Mouse (Mus musculus) 416B (cell line): Measurements from ENCODE around the gene Depdc1b.

Experiments used
- DNase-seq: peaks from one replicate; pipeline ENCODE4 v3.0.0; 2011; ENCODE audit warnings: low read depth

Gene Depdc1b

DNA sequence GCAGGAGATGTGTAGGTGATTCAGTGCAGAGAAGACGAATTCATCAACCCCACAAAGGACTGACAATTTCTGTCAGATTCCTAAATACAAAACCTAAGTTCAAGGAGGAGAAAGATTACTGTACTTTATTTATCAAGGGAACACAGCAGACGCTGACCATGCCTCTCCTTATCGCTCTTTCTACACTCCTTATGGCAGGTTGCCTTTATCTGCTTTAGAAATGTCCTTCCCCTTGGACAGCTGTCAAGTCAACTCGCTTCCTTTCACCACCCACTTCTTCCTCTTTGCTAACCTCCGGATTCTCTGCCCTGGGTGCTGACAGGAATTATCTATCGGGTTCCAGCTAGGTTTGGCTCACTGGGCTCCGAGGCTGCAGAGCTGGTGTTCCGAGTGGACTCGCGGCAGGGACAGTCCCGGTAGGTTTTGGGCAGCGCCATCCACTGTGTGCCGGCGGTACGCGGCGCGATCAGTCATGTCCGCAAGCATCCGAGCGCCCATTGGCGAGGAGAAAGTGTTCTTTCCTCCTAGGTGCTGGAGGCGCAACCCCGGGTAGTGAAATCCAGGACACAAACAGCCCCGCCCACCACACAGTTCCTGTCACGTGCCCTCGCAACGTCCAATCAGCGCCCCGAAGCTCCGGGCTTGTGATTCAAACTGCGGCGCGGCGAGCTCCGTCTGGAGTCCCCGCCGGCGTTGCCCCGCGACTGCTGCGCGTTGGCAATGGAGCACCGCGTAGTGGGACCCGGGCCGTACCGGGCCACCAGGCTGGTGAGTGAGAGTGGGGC lies at the start of gene Depdc1b:
Gene Depdc1b, plus strand, starts transcription at position 631 of the 785 bp plus-strand sequence.
- DNase-seq, result peak; percentile 99

DNA sequence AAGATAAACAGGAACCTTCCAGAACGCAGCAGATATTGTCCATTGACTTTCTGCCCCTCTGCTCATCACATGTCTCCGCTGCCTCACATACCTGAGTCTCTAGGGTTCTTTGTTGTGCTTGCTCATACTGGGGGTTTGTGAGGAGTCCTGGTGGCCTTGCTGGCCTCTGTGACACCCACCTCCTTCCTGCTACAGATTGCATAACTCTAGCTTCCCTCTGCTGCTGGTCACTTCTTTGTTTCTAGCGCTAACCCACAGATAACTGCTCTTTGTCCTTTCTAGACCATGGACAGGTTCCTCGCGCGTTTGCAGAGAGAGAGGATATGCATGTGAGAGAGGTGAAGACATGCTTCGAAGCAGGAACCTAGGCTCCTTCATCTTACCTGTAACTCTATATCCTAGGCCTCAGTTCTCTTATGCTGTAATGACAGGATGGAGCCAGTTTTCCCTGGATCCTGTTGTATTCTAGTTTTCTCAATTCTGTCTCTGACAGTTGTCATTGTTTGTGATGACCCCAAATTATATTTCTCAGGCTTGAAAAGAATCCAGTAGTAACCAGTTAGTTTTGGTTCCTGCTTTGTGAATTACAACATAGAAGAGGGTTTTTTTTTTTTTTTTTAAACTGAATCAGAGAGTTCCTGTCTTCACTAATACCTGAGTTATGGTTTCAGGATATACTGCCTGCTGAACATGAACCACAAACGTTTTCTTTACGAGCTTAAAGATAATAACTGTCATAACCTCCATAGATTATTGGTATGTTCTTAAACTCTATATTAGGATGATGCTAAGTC lies 48.1 kb upstream of the Depdc1b start:
- DNase-seq, result peak; percentile 63

DNA sequence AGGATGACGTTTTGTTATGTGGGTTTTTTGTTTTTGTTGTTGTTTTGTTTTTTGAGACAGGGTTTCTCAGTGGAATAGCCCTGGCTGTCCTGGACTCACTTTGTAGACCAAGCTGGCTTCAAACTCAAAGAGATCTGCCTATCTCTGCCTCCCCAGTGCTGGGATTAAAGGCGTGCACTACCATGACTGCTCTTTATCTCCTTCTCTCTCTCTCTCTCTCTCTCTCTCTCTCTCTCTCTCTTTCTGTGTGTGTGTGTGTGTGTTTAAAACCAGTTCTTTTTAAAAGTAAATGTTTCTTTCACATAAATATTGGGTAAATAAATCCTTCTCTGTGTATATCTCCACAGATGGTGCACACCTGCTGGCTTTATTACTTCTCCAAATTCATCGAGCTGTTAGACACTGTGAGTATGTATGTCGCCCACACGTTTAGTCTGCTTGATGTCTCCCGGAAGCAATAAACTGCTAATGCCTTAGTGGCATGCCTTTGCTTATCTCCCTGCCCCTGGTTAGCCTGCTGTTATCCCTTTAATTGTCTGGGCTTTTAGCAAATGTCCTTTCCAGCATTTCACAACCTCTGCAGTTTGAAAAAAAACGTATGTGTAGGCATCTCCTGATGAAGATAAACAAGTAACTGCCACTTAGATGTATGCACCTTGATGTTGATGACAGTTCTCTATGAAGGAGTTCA lies 44.5 kb upstream of the Depdc1b start:
- no peak for DNase-seq

DNA sequence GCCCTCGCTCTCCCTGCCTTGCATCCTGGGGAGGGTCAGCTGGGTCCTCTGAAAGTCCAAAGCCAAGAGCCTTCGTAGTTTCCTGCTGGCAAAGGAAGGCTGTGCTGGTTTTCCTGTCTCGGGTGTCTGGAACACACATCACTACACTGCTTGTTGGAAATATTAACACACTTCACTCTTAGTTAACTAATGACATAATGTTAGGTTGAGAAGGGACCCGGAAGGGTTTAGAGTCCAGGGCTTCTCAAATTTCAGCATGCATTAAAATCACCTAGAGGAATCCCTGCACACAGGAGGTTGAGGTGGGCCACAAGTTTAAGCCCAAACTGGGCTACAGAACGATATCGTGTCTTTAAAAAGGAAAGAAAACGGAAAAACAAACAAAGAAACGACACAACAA lies 43.8 kb upstream of the Depdc1b start:
- no peak for DNase-seq

DNA sequence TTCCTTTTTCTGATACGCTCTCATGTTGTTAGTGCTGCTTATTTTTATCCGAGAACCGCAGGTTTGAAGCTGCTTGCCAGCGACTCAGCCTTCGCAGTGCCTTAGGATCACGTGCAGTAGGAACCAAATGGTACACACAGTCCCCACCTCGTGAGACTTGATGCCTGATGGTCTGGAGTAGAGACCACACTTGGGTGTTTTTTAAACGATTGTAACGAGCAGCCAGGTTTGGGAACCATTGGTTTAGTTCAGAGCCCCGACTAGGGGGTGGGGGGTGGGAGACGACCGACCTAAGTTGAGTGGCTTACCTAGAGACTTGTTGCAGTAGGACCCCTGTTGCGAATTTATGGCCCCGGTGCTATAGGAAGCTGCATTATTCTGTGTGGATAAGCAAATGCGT lies 43.1 kb upstream of the Depdc1b start:
- no peak for DNase-seq

DNA sequence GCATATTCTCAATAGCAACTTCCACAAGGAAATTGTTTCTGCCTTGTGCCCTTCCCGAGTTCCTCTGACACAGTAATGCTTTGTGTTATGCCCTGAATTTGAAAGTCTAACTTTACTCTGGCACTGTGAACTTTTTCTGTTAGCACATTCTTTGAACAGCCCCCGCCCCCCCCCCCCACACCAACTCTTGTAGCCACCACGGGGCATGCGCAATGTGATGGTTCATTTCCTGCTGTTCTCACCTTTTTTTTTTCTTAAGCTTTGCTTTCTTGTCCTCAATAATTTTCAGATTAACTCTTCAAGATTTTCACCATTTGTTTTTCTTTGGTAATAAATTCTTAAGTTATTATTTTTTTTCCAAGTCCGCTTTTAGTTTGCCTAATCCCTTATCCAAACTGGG lies 42.7 kb upstream of the Depdc1b start:
- DNase-seq, result peak; percentile 17

DNA sequence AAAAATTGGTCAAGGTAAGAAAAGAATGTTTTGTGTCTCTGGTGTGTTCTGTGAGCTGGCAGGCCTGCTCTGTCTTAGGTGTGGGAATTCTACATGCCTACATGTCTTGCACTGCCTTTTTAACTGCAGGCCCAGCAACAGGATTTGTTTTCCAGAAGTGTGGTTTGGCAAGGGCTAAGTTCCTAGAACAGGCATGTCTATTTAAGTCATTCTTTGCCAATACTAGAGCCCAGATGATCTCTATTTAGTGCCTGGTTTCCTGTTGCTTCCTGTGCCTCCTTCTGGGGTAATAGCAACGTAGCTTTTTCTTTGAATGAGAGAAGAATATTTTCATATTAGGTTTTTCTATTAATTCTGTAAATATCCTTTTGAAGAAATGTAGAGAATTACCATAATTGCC lies 39.6 kb upstream of the Depdc1b start:
- DNase-seq, result peak; percentile 75

DNA sequence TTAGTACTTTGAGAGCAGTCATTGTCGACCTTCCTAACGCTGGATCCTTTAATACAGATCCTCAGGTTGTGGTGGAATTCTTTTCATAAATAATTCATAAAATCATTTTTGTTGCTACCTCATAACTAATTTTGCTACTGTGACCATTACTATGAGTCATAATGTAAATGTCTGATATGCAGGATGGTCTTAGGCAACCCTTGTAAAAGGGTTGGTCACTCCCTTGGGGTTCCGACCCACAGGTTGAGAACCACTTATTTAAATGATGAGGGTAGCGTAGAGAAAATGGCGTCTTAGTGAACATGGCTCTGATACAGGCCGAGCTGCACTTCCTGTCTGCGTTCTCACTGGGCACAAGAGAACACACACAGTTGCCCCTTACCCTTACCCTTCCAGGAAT lies 38.8 kb upstream of the Depdc1b start:
- DNase-seq, result peak; percentile 62

DNA sequence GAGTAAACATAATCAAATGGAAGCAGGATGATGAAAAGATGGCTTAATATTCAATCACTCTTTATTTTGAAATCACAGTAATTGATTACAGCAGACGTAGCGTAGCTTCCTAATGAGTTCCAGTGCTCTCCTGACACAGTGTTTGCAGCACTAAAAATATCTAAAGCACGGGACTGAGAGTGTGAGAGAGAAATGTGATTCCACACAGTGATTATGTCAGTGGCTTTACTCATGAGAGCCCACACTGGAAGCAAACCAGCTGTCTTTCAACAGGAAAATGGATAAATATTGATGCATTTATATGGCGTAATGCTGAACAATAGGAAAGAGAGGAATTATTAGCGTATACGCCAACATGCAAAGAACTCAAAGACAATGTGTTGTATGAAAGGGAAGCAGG lies 37.5 kb upstream of the Depdc1b start:
- DNase-seq, result no peak

DNA sequence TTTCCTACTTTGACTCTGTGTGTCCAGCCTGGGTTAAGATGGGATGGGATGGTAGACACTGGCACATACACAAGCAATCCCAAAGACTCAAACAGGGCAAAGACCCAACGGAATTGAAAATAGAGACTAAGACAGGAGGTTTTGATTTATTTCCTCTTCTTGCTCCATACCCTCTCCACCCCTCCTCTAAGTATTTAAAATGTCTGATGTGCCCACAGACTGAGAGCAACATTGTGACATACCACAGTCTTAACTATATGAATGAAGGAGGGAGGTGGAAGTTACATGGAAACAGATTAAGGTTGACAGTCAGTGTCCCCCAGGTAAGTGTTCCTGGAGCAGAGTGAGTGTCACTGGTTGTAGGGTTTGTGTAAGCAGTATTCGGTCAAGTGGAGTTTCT lies 31.8 kb upstream of the Depdc1b start:
- no peak for DNase-seq

DNA sequence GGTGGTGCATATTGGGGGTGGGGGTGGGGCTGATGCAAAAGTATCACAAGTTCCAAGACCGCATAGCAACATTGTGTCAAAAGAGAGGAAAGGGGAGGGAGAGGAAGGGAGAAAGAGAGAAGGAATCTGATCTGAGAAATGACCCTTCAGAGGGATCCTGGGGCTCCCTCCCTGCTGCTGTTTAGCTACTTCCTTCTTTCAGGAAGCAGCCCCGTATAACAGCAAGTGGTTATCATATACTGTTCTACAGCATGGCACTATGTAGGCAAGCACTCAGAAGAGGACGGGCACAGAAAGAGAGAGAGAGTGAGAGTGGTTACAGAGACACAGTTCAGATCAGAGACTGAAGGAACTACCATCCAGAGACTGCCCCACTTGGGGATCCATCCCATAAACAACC lies 28.2 kb upstream of the Depdc1b start:
- DNase-seq, result no peak

DNA sequence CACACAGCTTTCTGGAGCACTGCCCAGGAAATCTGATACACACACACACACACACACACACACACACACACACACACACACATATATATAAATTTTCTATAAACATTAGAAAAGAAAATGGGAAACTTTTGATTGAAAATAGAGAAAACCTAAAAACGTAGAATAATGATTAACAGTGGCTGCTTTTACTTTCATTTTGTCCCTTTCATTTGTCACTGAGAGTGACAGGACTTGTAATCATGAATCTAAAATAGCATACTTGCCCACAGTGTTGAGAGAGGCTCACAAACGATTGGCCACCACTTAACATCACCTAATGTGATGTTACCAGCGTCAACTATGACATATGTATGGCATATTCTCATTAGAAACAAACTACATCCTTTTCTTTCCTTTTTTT lies 26.7 kb upstream of the Depdc1b start:
- peak; percentile 55 for DNase-seq

DNA sequence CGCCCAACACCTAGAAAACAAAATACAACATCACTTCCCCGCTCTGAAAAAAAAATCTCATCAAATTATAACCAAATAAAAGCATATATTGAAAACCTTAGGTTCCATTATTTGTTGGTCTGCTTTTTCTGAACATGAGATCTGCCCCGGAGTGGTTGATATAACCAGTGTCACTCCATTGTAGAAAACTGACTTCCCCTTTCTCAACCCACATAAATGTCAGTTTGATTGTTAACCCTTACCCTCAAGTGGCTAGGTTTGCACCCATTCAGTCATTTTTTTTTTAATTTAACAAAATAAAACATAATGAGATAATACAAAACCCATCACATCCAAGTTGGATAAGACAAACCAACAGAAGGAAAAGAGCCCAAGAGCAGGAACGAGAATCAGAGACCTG lies 25.8 kb upstream of the Depdc1b start:
- peak; percentile 60 for DNase-seq

DNA sequence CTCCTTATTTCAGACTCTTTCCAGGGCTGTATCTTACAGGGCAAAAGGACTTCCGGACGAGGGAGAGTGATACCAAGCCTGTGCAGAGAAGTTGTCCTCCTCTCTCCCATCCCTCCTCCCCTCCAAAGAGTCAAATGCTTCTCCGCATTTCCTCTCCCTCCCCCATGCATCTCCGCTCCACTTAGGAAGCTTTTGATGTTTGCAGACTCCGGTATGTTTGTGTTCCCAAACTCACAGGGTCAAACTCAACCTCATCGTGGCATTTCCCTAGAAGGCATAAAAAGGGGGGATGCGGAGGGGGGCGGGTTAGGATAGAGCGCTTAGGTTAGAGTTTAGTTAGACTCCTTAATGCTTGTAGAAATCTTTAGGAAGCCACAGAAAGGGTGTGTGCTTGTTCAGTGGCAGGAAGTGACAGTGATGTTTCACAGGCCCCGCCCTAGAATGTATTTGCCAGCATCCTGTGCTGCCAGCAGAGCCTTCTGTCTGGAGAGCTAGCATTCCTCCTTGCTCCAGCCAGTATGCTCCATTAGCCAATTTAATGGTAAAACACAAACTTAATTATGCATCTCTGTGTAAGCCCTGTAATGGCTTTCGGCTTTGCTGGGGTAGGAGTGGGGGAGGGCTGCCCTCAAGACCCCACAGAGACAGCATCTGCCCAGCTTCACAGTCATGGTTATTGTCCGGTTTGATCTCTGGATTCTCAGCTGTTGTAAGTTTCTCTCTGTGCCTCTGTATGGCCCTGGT lies 18.6 kb upstream of the Depdc1b start:
- DNase-seq, result peak; percentile 81

DNA sequence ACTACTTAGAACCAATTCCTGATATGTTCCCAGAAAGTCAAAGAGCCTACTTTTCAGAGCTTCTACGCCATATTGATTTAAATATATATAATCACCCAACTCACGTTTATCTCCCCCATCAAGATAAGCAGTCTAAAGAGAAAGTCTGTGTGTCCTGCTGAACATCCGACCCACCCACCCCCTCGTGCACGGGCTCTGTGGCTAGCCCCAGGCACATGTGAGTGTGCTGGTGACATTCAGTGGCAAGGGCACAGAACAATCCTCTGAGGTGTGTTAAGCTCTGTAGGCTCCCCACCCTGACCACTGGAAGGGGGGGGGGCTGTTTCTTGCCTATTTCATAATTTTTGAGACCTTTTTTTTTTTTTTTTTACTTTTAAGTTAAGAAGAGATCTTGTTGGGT lies 17.9 kb upstream of the Depdc1b start:
- no peak for DNase-seq

DNA sequence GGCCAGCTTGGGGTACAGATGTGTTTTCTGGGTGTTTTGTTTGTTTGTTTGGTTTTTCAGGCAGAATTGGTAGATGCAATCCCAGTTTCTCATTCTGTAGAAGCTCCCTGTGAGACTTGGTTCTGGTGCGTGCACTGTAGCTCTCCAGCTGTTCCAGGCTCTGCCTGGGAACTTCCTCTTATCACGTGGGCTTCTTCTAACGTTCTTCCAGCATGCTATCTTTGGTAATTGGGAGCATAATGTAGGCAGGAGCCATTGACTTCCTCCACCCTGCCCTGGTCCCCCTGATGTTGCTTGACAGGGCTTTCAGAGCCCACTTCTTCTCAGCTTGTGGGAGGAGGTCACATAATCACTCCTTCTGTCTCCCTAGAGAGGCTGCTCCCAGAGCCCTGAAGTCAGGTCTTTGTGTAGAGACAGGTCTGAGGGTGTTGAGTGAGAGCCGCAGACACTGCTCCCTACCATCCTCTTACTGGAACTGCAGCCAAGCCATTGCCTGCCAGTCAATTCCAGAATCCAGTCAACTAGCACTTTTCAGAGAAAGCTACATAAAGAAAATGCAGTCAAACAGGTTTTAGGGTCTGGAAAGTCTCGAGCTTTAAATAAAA lies 15.7 kb upstream of the Depdc1b start:
- DNase-seq, result peak; percentile 31

DNA sequence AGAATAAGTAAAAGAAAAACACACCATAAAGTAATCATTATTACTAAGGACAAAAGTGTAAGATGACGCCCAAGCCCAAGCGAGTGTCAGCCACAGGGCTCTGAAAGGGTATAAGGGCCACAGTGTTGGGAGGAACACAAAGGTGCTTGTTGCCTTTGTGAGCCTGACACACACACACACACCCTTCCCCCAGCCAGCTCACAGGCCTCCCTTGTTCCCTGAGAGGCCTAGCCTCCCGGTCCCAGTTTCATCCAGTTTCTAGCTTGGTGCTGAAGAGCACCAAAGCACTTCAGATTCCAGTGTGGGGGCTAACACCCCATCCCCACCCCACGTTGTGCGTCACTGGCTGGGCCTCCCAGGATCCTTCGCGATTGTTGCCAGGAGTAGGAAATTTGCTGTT lies 14.7 kb upstream of the Depdc1b start:
- DNase-seq, result no peak

DNA sequence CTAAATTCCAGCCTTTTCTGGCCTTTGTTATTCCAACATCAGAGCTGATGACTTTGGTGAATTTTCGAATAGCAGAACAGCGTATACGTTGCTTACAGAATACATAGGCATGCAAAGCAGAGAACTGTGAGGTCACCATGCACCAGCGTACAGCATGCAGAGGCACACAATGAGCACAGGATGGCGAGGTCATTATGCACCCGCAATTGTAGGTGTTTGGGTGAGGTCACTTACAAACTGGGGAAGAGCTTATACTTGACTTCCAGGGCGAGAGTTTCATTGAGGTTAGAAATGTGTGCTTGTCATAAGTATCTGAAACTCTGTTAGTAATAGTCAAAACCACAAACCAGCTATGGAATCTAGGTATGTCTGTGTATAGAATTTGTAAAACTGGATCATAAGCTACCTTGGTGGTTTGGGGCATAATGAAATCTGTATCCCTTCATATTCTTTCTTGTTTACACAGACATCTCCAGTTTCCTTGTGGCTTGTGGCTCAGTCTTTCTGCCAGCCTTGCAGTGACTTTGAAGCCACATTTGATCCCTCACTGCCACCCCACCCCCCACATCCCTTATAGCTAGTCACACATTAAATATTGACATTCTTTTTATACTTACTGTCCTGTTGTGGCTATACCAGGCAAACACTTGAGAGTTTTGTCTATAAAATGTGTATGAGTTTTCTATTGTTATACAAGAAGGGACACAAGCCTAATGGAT lies 13.0 kb upstream of the Depdc1b start:
- DNase-seq, result peak; percentile 90

DNA sequence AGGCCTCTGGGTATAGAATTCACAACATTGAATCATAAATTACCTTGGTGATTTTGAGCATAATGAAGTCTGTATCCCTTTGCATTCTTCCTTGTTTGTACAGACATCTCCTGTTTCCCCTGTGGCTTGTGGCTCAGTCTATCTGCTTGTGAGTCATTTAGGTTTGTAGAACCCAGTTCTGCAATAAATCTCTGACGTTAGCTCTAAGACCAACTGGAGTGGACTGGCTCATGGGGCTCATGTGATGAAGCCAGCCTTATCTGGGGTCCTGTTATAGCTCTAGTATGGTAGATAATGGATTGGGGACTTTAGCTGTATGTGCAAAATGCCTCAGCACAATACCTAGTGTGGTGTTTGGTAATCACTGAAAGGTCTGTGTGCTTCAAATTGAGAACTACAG lies 12.3 kb upstream of the Depdc1b start:
- peak; percentile 95 for DNase-seq

DNA sequence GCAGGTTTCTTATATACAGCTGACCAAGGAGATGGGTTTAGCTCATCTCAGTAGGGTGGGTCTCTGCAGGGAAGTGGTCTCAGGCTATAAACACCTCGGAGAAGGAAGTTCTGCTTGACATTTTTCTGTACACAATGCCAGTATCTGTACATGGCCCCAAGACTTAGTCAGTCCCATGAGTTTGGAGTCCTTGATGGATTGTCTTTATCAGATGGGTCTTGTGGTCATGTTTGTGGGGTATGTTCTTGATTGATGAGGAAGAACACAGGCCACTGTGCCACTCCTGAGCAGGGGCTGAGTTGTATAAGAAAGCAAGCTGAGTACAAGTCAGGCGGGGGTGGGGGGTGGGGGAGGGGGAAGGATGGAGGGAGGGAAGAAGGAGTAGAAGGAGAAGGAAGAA lies 11.5 kb upstream of the Depdc1b start:
- DNase-seq, result peak; percentile 63

DNA sequence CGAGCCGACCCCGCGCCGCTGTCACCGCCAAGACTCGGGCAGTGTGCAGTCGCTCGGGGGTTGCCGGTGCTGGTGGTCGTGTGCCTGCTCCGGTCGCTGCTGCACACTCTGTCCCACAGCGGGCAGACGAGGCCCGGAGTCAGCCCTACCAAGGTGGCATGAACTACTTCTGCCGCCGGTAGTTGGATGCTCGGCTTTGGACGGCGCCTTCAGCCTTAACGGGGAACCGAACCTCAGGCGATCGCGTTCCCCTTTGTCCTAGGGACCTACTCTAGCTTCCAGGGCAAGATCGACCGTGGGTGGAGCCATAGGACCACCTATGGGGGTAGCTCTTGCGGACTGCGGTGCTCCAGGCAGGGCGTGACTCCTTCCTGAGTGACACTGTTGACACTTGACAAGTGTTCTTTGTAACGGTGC lies 363 bp downstream of the Depdc1b start:
- peak; percentile 88 for DNase-seq
